Mouse (Mus musculus) intestine, embryonic 14.5 days (tissue): ENCODE results near the gene 9230104L09Rik. TPM values are rescaled to one million over a fixed set of nuclear protein-coding genes. Genes with fewer than 3 reads are reported as not detected.

Source experiments
- ATAC-seq: fragments of 200-750 bp; cut with Nextera tagmentation; replicated peaks from 2 replicates; pipeline ENCODE4 v1.8.0; 2017; ENCODE audit warnings: low read depth, moderate number of reproducible peaks, moderate TSS enrichment, moderate library complexity; ENCODE audit not compliant: low FRiP score, low TSS enrichment
- DNase-seq: peaks from one replicate; pipeline ENCODE4 v3.0.0-alpha.2; 2018; ENCODE audit warnings: low spot score
- H3K27ac ChIP-seq: fragments of 300-500 bp; sonication (generic); 2 replicates; pipeline ENCODE4 v1.5.1; 2014; ENCODE audit warnings: low read depth, mild to moderate bottlenecking, control low read depth
- H3K27me3 ChIP-seq: fragments of 300-500 bp; sonication (generic); replicated peaks from 2 replicates; pipeline ENCODE4 v1.6.1; 2014; ENCODE audit warnings: low read length, control low read depth; ENCODE audit not compliant: control insufficient read depth, insufficient read depth
- H3K36me3 ChIP-seq: fragments of 300-500 bp; sonication (generic); 2 replicates; pipeline ENCODE4 v1.6.1; 2014; ENCODE audit warnings: low read length, control low read depth; ENCODE audit not compliant: control insufficient read depth, insufficient read depth
- H3K4me1 ChIP-seq: fragments of 300-500 bp; sonication (generic); replicated peaks from 2 replicates; pipeline ENCODE4 v1.6.1; 2014; ENCODE audit warnings: low read length, control low read depth, mixed read lengths; ENCODE audit not compliant: control insufficient read depth, insufficient read depth
- H3K4me2 ChIP-seq: fragments of 300-500 bp; sonication (generic); 2 replicates; pipeline ENCODE4 v1.6.1; 2014; ENCODE audit warnings: low read length
- H3K4me3 ChIP-seq: fragments of 300-500 bp; sonication (generic); 2 replicates; pipeline ENCODE4 v1.5.1; 2014; ENCODE audit warnings: low read depth, low read length, control low read depth, mixed read lengths
- H3K9ac ChIP-seq: fragments of 300-500 bp; sonication (generic); 2 replicates; pipeline ENCODE4 v1.6.1; 2014; ENCODE audit warnings: mild to moderate bottlenecking, low read length
- H3K9me3 ChIP-seq: fragments of 300-500 bp; sonication (generic); 2 replicates; pipeline ENCODE4 v1.6.1; 2016; ENCODE audit warnings: low read length, control low read depth; ENCODE audit not compliant: control insufficient read depth
- WGBS: fragments of 180-500 bp; shearing (Covaris S2); extraction: QIAGEN DNeasy Blood & Tissue Kit; methylation state at CpG from one replicate; pipeline ENCODE4 v1.1.7; 2014; 5-methylcytosine and 5-hydroxymethylcytosine counted together
- polyA plus RNA-seq: library from polyadenylated mRNA; unstranded; fragments of >200 nt; fragmentation: Nextera tagmentation; extraction: Ambion mirVana; gene quantifications from 2 replicates; pipeline ENCODE4 v1.2.1, GENCODE M21; 2014

9230104L09Rik gene
- not detected in 2 replicates for polyA plus RNA-seq

- Histone ChIP-seq H3K27me3 (no peaks in the 10 kb centered on the region), H3K4me1 (no peaks in the 10 kb centered on the region), H3K27ac (no peak within 1 kb of the TSS), H3K9ac (no peak within 1 kb of the TSS), H3K36me3 (no peaks in the 10 kb centered on the region), H3K4me3 (no peak within 1 kb of the TSS), H3K9me3 (no peaks in the 10 kb centered on the region), H3K4me2 (no peak within 1 kb of the TSS)
- DNase-seq (no peak), ATAC-seq (no peak)
- WGBS: 42% methylated on average over 2 of the region's 2 CpGs
Measured at GRCm38 (mm10) chr2:148864966-148865365, at the start of gene 9230104L09Rik. TSS of gene 9230104L09Rik (minus strand) at chr2:148865038.

- WGBS: 12% methylated on average over 5 of the region's 5 CpGs
- ATAC-seq: peak; percentile 85
- Histone ChIP-seq H3K9ac (no peak overlapping the region), H3K4me2 (0 out of 2 replicates have a peak overlapping the region, but pooled peaks have one; percentile 15), H3K36me3 (no peaks in the 10 kb centered on the region), H3K9me3 (no peaks in the 10 kb centered on the region), H3K27ac (no peak overlapping the region), H3K4me3 (no peak overlapping the region), H3K27me3 (no peaks in the 10 kb centered on the region), H3K4me1 (no peaks in the 10 kb centered on the region)
- DNase-seq: peak; percentile 81
Measured at GRCm38 (mm10) chr2:148902286-148902685, 37.4 kb upstream of the 9230104L09Rik start.

GRCm38 (mm10) chr2:148900305-148900704 is 35.5 kb upstream of the 9230104L09Rik start:
- no peaks in the 10 kb centered on the region for H3K9me3 ChIP-seq
- H3K9ac ChIP-seq: no peak overlapping the region
- H3K4me2 ChIP-seq: no peak overlapping the region
- H3K4me3 ChIP-seq: no peak overlapping the region
- WGBS: 62% methylated on average over 4 of the region's 4 CpGs
- ATAC-seq: no peak
- no peaks in the 10 kb centered on the region for H3K4me1 ChIP-seq
- H3K27me3 ChIP-seq: no peaks in the 10 kb centered on the region
- DNase-seq: no peak
- no peaks in the 10 kb centered on the region for H3K36me3 ChIP-seq
- H3K27ac ChIP-seq: no peak overlapping the region

GRCm38 (mm10) chr2:148896219-148896618 is 31.4 kb upstream of the 9230104L09Rik start:
- no peak for DNase-seq
- Histone ChIP-seq H3K27me3 (no peaks in the 10 kb centered on the region), H3K27ac (no peak overlapping the region), H3K4me1 (no peaks in the 10 kb centered on the region), H3K9me3 (no peaks in the 10 kb centered on the region), H3K36me3 (no peaks in the 10 kb centered on the region), H3K4me3 (no peak overlapping the region), H3K9ac (no peak overlapping the region), H3K4me2 (no peak overlapping the region)
- ATAC-seq: no peak
- 78% methylated on average over 1 of the region's 1 CpGs for WGBS

- no peak for ATAC-seq
- Histone ChIP-seq H3K4me2 (no peak overlapping the region), H3K27me3 (no peaks in the 10 kb centered on the region), H3K4me1 (no peaks in the 10 kb centered on the region), H3K4me3 (no peak overlapping the region), H3K27ac (no peak overlapping the region), H3K9me3 (no peaks in the 10 kb centered on the region), H3K36me3 (no peaks in the 10 kb centered on the region), H3K9ac (no peak overlapping the region)
- DNase-seq: no peak
Measured at GRCm38 (mm10) chr2:148893107-148893506, 28.3 kb upstream of the 9230104L09Rik start.

GRCm38 (mm10) chr2:148890021-148890851 is 25.4 kb upstream of the 9230104L09Rik start:
- DNase-seq (no peak), ATAC-seq (no peak)
- no peak overlapping the region for H3K9ac ChIP-seq
- no peaks in the 10 kb centered on the region for H3K9me3 ChIP-seq
- no peak overlapping the region for H3K4me3 ChIP-seq
- 69% methylated on average over 5 of the region's 5 CpGs for WGBS
- H3K27ac ChIP-seq: no peak overlapping the region
- H3K4me1 ChIP-seq: no peaks in the 10 kb centered on the region
- H3K36me3 ChIP-seq: no peaks in the 10 kb centered on the region
- no peaks in the 10 kb centered on the region for H3K27me3 ChIP-seq
- H3K4me2 ChIP-seq: no peak overlapping the region

- no peaks in the 10 kb centered on the region for H3K27me3 ChIP-seq
- H3K27ac ChIP-seq: no peak overlapping the region
- DNase-seq (no peak), ATAC-seq (no peak)
- H3K4me3 ChIP-seq: no peak overlapping the region
- no peak overlapping the region for H3K4me2 ChIP-seq
- H3K9ac ChIP-seq: no peak overlapping the region
- 67% methylated on average over 3 of the region's 3 CpGs for WGBS
- no peaks in the 10 kb centered on the region for H3K4me1 ChIP-seq
- H3K9me3 ChIP-seq: no peaks in the 10 kb centered on the region
- H3K36me3 ChIP-seq: no peaks in the 10 kb centered on the region
Measured at GRCm38 (mm10) chr2:148889331-148890010, 24.6 kb upstream of the 9230104L09Rik start.

GRCm38 (mm10) chr2:148888872-148889271 is 24.0 kb upstream of the 9230104L09Rik start:
- Histone ChIP-seq H3K27ac (no peak overlapping the region), H3K4me3 (no peak overlapping the region), H3K4me2 (no peak overlapping the region), H3K27me3 (no peaks in the 10 kb centered on the region), H3K9ac (no peak overlapping the region), H3K9me3 (no peaks in the 10 kb centered on the region), H3K36me3 (no peaks in the 10 kb centered on the region), H3K4me1 (no peaks in the 10 kb centered on the region)
- DNase-seq (no peak), ATAC-seq (no peak)
- 86% methylated on average over 3 of the region's 3 CpGs for WGBS
